Mouse (Mus musculus) CH12F3 (cell line): ENCODE data around the gene Ubl4b.

ENCODE experiments used
- in situ Hi-C: fragments of 300-500 bp; cut with MboI; formaldehyde crosslinking; loops from 2 replicates; pipeline ENCODE4 v1.14.3; 2020; ENCODE audit warnings: low sequenced_read_pairs

Gene Ubl4b

DNA sequence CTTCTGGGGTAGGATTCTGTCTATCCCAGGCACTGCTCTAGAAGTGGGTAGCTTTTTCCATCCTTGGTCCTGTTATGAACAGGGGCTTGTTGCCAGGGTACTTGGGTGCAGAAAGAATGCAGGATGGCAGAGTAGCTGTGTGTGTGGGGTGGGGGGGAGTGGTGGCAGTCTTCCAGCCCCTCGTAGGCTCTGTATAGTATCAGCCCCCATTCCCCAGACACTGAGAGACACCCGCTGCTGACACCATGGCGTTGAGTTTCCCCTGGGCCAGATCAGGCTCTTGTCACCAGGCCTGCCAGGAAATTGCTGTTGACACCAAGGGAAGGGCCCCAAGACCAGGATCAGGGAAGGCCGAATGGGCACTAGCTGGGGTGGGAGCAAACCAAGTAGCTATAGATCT lies 13.8 kb upstream of the Ubl4b start:
- in situ Hi-C loops: no loop called here

DNA sequence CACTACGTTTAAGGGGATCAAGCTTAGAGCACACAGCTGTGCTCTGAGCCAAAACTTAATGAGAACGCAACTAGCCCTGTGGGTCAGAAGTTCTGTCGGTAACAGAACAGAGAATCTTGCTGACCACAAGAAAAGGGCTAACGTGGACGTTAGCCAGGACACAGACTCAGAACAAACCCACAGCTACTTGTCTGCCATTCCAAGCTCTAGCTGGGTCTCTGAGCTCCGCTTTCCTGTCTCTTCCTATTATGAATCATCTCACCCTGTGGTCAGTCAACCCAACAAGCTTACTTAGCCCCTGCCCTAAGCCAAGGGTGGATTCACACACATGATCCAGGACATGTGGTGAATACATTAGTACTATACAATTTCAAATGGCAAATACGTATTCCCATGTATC lies 12.9 kb upstream of the Ubl4b start:
- in situ Hi-C loops: no loop called here

DNA sequence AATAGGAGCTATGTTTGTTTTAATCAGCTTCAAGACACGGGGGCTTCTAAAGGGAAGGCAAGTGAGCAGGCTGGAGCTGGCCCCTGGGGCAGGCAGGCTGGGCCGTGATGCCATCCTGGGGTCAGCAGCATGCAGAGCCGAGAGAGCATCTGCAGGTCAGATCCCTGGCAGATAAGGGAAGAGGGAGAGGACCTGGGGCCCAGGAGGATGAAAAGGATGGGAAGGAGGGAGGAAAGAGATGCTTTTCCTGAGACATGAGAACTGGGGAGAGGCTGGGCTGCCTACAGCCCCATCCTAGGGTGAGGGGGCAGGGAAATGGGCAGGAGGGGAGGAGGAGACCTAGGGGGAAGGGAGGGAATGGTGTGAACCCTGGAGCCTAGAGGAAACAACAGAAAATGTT lies 10.5 kb upstream of the Ubl4b start:
- in situ Hi-C loops: no loop called here

DNA sequence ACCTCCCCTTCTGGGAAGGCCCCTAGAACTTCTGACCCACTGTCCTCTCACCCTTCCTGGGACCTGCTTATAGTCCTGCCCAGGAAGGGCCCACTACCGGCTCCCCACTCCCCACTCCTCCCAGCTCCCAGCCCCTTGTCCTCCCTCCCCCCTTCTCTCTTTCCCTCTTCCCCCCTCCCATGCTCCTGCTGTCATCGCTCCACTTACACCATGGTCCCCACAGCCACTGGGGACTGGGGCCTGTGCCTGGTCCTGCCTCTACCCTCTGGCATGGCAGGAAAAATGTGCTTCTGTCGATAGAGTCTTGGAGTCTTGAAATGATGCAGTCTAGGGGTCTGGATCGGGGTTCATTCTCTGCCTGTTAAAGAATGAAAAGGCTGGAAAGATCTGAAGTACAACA lies 9.0 kb upstream of the Ubl4b start:
- in situ Hi-C loops: no loop called here

DNA sequence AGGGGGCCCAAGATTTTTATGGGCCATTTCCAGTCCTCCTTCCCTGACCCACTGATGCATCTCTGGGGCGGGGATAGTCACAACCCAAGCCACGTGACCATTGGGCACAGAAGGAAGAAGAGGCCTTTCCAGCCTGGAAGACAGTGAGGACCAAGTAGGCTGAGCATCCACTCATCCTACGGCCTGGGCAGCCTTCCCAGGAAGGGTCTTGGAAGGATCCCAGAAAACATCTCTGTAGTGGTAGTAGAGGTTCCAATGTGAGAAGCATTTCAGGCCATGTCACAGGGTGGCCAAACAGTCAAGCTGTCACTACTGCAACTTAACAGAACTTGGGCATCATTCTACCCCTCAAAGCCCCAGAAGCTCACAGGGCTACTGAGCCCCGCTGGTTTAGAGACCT lies 7.7 kb upstream of the Ubl4b start:
- in situ Hi-C loops: no loop called here

DNA sequence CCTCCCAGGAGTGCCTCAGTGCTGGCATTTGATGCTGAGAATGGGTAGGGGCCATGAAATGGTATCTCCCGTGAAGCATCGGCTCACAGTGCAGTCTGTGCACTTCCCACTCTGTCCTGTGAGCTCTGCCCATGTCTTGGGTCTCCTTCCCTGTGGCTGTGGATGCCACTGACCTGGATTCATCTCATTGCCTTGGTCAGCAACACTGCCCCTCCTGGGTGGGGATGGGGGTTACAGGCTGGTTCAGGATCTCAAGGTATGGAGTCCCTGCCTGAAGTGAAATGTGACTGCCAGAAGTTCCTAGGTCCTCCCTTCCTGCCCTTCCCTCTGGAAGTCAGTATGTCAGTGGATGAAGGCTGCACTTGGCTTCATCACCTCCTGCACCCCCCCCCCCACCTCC lies 7.2 kb upstream of the Ubl4b start:
- in situ Hi-C loops: no loop called here

DNA sequence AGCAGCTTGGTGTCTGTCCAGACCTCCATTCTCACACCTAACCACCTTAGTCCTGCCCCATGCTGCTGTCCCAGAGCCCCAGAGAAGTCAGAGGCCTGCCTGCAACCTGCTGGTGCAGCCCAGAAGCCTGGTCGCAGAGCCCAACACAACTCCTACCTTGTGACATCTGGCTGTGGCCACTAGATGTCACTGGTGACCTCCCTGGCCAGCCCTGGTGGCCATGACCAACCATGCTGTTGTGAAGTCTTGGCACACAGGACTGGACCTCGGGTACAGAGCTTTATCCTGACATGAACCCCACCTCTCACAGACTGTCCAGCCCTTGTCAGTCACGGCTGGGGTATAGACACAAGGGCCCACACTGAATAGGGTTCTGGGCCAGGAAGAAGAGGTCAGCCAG lies 4.3 kb upstream of the Ubl4b start:
- in situ Hi-C loops: no loop called here

DNA sequence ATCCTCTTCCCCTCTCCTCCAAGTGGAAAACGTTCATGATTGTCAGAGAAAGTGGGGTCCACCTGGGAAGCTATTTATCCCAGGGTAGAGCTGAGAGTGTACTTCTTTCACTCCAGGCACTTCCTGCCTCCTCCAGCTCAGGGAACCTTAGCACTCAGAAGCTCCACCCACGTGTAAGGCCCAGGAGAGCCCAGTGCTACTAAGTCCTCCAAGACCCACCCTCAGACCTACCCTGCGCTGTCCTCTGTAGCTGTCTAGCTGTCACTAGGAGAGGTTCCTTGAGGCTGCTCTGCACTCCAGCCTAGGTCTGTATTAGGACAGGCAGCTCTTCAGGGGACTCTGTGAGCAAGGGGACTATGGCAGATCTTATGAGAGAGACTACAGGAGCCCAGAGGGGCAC lies 3.9 kb upstream of the Ubl4b start:
- in situ Hi-C loops: no loop called here

DNA sequence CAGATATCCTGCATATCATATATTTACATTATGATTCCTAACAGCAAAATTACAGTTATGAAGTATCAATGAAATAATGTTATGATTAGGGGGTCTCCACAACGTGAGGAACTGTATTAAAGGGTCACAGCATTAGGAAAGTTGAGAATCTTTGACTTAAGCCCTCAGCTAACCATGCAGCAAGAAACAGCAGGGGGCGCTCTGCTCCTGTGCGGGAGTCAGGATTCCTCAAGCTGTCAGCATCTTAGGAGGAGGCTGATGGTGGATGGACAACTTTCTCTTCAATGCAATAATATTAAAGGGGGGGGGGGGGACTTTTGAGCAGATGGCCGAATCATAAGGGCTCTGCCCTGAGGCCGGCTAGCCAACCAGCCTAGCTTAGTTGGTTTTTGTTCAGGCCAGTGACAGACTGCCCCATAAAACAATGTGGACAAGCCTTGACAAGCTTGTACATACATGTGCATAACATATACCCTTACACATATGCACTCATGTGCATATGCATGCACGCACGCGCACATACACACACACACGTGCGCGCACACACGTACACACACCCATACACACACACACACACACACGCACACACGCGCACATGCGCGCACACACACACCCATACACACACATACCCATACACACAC lies 4.3 kb downstream of the Ubl4b start:
- in situ Hi-C loops: loop anchor here (5.0 kb wide), 1 partner anchor 62 kb away; no protein-coding TSS in a partner anchor

DNA sequence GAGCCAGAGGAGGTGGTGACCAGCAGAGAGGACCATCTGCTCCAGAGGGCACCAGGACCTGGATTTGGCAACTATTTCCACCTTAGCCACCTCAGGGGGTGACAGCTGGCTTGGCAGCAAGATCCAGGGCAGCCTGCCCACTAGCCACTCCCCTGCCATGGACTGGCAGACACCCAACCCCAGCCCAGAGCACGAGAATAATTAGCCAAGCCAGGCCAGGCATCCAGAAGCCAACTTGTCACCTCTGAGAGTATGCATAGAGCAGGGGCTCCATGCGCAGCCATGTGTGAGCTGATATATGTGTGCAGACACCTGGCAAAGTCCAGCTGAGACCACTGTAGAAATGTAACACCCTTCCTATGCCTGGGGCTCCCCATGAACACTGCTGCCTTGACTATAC lies 7.9 kb downstream of the Ubl4b start:
- in situ Hi-C loops: no loop called here

DNA sequence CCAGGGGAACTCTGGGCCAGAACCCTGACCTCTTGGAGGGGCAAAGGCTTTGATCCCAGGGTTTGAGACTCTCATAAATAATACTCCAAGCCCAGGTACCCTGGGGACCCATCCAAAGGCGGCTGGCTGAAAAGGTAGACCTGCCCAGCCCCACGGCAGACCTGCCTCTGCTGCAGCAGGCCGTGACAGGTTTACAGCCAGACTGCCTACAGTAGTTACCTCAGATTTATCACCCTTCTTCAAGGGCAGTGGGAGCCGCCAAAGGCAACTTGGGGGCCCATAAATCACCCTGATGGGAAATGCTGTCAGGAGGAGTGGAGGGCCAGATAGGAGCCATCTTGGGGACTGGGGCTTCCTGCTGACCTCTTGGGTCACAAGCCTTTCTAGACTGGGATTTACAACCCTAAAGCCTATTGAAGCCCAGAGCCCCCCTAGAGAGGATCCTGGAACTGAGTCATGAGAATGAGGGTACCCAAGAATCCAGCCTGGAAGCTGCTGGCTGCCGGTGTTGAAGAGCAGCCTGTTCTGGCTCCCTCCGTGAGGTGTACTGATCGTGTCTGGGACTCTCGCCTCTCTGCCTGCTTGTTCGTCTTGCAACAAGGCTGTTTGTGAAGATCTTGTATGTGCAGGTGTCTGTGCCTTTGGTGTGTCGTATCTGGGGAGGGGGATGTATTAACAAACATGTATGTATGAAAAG lies 9.0 kb downstream of the Ubl4b start:
- in situ Hi-C loops: no loop called here

DNA sequence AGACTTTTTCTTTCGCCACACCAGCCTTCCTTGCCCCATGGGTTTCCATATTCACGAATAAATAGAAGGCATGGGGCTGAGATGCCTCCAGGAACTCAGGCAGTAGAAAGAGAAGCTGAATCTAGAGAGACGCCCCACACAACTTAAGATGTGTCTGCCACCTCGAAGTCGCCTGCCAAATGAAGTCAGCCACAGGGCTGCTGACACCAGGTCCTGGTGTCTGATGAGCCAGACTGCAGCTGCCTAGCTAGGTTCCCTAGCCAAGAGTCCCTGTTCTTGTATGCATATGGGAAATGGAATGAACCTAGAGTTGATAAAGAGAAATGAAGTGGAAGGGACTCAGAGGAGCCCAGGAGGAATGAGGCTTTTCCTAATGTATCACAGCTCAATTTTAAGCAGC lies 9.6 kb downstream of the Ubl4b start:
- in situ Hi-C loops: no loop called here

DNA sequence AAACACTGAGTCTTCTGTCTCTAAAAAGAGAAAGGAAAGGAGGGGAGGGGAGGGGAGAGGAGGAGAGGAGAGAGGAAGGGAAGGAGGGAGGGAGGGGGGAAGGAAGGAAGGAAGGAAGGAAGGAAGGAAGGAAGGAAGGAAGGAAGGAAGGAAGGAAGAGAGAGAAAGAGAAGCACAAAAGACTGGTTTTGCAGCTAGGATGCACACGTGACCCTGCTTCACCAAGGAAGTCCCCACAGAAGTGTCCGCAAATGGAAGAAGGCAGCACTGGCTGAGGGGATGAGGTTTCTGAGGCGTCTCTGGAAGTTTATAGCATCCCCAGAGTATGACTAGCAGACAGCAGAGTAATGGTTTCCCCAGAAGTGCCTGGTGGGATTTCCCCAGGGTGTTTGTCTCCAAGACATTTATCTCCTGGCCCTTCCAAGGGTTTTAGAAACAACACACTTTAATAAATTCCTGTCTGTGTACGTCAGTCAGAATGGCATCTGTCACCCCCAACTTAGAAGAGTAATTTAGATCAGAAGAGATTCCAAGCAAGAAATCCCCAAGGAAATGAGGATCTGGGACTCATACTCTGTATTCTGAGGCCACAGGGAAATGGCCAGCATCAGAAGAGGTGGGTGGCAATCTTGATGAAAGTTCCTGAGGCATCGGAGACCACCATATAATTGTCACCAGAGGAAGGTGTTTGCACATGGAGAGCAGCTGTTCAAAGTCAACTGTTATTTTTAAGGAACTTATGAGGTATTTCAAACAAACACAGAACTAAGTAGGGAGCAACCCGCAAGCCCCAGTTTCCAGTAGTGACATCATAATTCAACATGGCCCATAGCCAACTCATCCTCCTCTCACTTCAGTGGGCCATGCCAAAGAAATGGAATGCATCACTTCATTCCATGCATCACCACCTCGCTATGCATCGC lies 11.5 kb downstream of the Ubl4b start:
- in situ Hi-C loops: no loop called here

DNA sequence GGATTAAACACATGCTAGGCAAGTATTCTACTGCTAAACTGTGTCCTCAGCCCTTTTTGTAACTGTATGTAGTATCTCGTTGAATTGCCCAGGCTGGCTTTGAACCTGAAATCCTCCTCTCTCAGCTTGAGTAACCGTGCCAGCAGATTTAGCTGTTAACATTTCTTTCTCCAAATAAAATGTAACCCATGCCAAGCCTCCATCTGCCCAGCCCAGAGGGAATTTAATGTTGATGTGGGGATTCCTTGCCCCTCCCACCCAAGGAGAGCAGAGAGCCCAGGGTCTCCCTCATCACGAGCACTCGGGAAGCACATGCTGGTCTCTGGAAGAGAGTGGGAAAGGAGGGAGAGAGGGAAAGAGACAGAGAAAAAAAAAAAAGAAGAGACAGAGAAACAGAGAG lies 12.3 kb downstream of the Ubl4b start:
- in situ Hi-C loops: no loop called here

DNA sequence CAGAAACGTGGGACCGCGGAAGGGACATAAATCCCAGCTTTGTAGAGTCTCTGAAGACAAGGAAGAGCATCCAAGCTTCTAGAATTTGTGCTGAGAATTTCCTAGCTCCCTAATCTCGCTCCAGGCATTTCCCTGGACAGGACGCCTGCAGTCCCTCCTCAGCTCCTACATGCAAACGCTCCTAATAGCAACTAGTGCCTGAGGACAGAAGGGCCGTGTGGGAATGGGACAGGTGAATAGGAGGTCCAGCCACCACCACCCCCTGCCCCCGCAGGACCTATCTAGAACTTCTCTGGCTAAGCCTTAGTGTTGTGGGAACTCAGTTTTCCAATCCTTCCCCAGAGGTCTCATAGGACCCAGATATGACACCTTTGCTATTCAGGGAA lies 17.4 kb downstream of the Ubl4b start:
- in situ Hi-C loops: no loop called here

DNA sequence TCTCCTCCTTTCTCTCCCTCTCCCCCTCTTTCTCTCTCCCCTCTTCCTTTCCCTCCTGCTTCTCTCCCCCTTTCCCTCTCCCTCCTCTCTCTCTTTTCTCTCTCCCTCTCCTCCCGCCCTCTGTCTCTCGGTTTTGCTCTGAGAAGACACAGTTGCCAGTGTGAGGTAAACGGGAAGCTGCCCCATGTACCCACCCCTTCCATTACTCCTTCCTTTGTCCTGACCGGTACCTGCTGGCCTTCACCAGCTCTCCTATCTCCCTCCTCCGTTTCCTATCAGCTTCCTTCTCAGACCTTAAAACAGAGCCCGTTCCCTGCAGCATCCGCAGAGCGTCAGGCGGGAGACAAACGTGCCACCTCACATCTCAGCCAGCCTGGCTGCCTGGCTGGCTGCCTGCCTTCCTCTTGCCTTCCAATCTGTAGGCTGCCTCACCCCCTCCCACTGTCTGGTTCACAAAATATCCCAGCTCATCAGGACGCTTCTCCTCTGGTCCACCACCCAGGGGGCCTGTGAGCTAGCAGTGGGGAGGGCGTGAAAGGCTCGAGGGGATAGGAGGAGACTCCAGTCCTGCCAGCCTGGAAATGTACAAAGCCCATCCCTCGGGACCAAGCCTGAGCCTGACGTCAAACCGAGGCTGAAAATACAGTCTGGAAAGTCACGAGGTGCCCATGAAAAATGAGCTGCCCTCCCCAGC lies 17.9 kb downstream of the Ubl4b start:
- in situ Hi-C loops: no loop called here

DNA sequence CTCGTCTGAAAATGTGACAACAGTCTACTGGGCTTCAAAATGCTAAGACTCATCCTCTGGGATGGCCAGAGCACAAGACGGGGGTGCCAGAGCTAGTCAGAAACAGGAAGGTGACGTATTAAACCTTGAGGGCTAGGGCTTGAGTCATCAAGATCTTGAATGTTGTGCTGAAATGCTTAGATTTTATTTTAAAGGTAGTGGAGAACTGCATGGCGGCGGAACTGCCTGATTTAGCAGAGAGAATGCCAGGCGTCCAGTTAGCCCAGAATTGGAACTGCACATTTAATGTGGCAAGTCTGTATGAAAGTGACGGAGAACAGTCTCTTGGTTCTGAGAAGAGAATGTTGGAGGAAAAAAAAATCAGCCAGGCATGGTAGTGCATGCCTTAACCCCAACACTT lies 19.9 kb downstream of the Ubl4b start:
- in situ Hi-C loops: no loop called here

DNA sequence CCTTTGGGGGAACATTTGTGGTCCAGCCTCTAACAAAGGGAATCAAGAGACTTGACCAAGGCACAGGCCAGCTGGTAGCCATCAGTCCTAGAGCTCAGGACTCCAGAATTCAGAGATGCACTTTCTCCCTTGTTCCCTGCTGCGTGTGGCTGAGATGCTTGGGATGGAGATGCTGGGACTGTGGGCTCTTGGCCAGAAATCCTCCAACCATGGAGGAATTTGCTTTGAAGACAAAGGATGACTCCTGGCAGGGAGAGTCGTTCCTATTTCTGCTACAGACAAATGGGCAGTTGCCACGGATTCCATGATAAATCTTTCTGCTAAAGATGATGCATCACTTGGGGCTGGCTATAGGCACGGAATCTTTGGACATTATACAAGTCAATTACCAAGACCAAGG lies 21.3 kb downstream of the Ubl4b start:
- in situ Hi-C loops: no loop called here

DNA sequence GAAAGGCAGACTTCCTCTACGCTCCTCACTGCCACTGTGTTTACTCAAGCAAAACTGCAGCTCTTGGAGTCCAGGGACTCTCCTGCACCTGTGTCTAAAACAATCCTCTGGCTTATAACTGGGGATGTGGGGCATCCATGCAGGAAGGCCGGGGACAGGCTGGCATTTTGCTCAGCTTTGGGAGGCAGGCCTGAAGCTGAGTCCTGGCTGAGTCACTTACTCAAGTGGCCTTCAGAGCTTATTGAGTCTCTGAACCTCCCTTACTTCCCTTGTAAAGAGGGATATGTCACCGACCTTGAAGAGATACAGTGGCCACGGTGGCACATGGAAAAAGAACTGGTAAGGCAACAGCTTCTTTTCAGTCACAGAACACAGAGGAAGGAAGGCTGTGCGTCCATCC lies 24.3 kb downstream of the Ubl4b start:
- in situ Hi-C loops: no loop called here

DNA sequence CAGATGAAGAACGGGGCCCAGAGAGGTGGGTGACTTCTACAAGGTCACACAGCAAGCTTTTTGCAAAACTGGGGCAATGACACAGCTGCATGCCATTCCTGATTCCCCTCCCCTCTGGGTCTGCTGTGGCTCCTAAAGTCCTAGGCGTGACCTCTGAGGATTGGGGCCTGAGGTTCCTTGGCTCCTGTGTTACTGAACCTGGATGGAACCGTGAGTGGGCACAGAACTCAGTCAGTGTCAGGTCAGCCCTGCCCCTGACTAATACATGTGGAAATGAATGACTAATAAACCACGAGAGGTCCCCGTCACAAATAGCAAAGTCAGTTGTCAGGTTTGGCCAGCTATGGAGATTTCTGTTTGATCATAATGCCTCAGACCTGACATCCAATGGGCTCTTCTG lies 25.7 kb downstream of the Ubl4b start:
- in situ Hi-C loops: no loop called here

DNA sequence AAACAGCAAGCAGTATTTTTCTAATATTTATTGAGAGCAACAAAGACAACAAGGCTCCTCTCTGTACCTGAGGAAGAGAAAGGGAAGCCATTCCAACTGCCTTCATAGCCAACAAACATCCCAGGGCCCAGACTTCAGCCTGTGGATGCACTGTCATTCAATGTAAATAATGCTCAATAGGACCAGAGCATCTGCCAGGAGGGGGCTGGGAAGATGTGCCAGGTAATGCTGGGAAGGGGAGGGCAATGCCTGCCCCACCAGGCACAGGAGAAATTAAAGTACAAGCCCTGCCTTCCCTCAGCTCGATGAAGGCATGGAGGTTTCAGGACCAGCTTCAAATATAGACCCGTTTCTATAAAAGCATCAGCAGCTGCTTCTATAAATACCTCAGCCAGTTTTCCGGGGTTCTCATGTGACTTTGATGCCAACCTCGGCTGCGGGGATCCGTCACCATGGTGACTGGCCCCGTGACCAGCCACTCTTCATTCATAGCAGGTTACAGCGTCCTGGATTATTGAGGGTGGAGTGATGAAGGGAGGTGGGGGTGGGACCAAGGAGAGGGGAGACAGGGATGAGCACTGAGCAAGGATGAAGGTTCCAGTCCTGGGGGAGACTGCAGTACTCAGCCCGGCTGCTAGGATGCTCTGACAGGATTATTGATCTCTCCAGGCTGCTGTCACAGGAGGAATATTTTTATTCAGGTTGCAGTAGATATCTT lies 26.3 kb downstream of the Ubl4b start:
- in situ Hi-C loops: no loop called here
